Mouse (Mus musculus) neural tube, embryonic 11.5 days (tissue): ENCODE data around the gene Olfr263. TPM values are rescaled to one million over a fixed set of nuclear protein-coding genes. Genes with fewer than 3 reads are reported as not detected.

Source experiments
- ATAC-seq: fragments of 200-750 bp; cut with Nextera tagmentation; 2 replicates; pipeline ENCODE4 v1.8.0; 2017; ENCODE audit warnings: moderate number of reproducible peaks, mild to moderate bottlenecking, moderate TSS enrichment, moderate library complexity; ENCODE audit not compliant: insufficient read depth, low FRiP score, low TSS enrichment
- DNase-seq: peaks from one replicate; pipeline ENCODE4 v3.0.0-alpha.2; 2015; ENCODE audit warnings: low spot score
- H3K27ac ChIP-seq: fragments of 300-500 bp; sonication (generic); 2 replicates; pipeline ENCODE4 v1.5.1; 2014; ENCODE audit warnings: low read depth, mild to moderate bottlenecking, low read length
- H3K27me3 ChIP-seq: fragments of 300-500 bp; sonication (generic); 2 replicates; pipeline ENCODE4 v1.6.1; 2014; ENCODE audit warnings: mild to moderate bottlenecking, low read length, mixed read lengths; ENCODE audit not compliant: control insufficient read depth, insufficient read depth
- H3K36me3 ChIP-seq: fragments of 300-500 bp; sonication (generic); 2 replicates; pipeline ENCODE4 v1.6.1; 2014; ENCODE audit warnings: mild to moderate bottlenecking, low read length, moderate library complexity, mixed read lengths; ENCODE audit not compliant: control insufficient read depth, insufficient read depth
- H3K4me1 ChIP-seq: fragments of 300-500 bp; sonication (generic); 2 replicates; pipeline ENCODE4 v1.6.1; 2014; ENCODE audit warnings: low read length, mixed read lengths; ENCODE audit not compliant: control insufficient read depth, insufficient read depth
- H3K4me2 ChIP-seq: fragments of 300-500 bp; sonication (generic); 2 replicates; pipeline ENCODE4 v1.6.1; 2014; ENCODE audit warnings: low read depth, mild to moderate bottlenecking, moderate library complexity
- H3K4me3 ChIP-seq: fragments of 300-500 bp; sonication (generic); 2 replicates; pipeline ENCODE4 v1.5.1; 2014; ENCODE audit warnings: low read depth, low read length
- H3K9ac ChIP-seq: fragments of 300-500 bp; sonication (generic); 2 replicates; pipeline ENCODE4 v1.6.1; 2014; ENCODE audit warnings: mild to moderate bottlenecking, low read length
- H3K9me3 ChIP-seq: fragments of 300-500 bp; sonication (generic); 2 replicates; pipeline ENCODE4 v1.6.1; 2016; ENCODE audit warnings: low read length; ENCODE audit not compliant: control insufficient read depth
- WGBS: fragments of 180-500 bp; shearing (Covaris S2); extraction: QIAGEN DNeasy Blood & Tissue Kit; methylation state at CpG from one replicate; pipeline ENCODE4 v1.1.7; 2014; 5-methylcytosine and 5-hydroxymethylcytosine counted together
- polyA plus RNA-seq: library from polyadenylated mRNA; unstranded; fragments of >200 nt; fragmentation: Nextera tagmentation; extraction: Ambion mirVana; gene quantifications from 2 replicates; pipeline ENCODE4 v1.2.1, GENCODE M21; 2014

Gene Olfr263
- polyA plus RNA-seq, 1 experiment from 2014 or later = not detected

GRCm38 (mm10) chr13:21167910-21168300 is 38.5 kb downstream of the Olfr263 start:
- ATAC-seq (0 out of 2 replicates have a peak, but pooled peaks have one; percentile 45), DNase-seq (peak; percentile 43)
- H3K4me3 ChIP-seq = peak overlapping the region; percentile 53
- H3K4me2 ChIP-seq = peak overlapping the region; percentile 89
- no peaks in the 10 kb centered on the region for H3K36me3 ChIP-seq
- no peaks in the 10 kb centered on the region for H3K4me1 ChIP-seq
- no peak overlapping the region; the same call in 1 of the 2 replicates for H3K9ac ChIP-seq
- no peaks in the 10 kb centered on the region for H3K9me3 ChIP-seq
- under 1% methylated on average over 8 of the region's 8 CpGs for WGBS
- no peak overlapping the region for H3K27ac ChIP-seq
- no peaks in the 10 kb centered on the region for H3K27me3 ChIP-seq

- 1% methylated on average over 16 of the region's 16 CpGs for WGBS
- Histone ChIP-seq H3K9me3 (no peaks in the 10 kb centered on the region), H3K9ac (peak overlapping the region; percentile 45; the same call in 1 of the 2 replicates), H3K27ac (no peak overlapping the region), H3K27me3 (no peaks in the 10 kb centered on the region), H3K4me2 (peak overlapping the region; percentile 89), H3K4me3 (peak overlapping the region; percentile 53), H3K36me3 (no peaks in the 10 kb centered on the region), H3K4me1 (no peaks in the 10 kb centered on the region)
- ATAC-seq (no peak), DNase-seq (peak; percentile 54)
These were observed 39.1 kb downstream of the Olfr263 start for GRCm38 (mm10) chr13:21168371-21169011.

GRCm38 (mm10) chr13:21169121-21169656 is 39.8 kb downstream of the Olfr263 start:
- Histone ChIP-seq H3K4me1 (no peaks in the 10 kb centered on the region), H3K9me3 (no peaks in the 10 kb centered on the region), H3K27me3 (no peaks in the 10 kb centered on the region), H3K4me2 (peak overlapping the region; percentile 89), H3K27ac (no peak overlapping the region), H3K9ac (no peak overlapping the region), H3K4me3 (peak overlapping the region; percentile 53), H3K36me3 (no peaks in the 10 kb centered on the region)
- ATAC-seq (no peak), DNase-seq (no peak)
- 4% methylated on average over 14 of the region's 14 CpGs for WGBS

GRCm38 (mm10) chr13:21169657-21170430 is 40.4 kb downstream of the Olfr263 start:
- Histone ChIP-seq H3K4me3 (peak overlapping the region; percentile 45), H3K36me3 (no peaks in the 10 kb centered on the region), H3K9me3 (no peaks in the 10 kb centered on the region), H3K4me2 (peak overlapping the region; percentile 89), H3K27me3 (no peaks in the 10 kb centered on the region), H3K4me1 (no peaks in the 10 kb centered on the region), H3K27ac (no peak overlapping the region), H3K9ac (no peak overlapping the region)
- DNase-seq = peak; percentile 84
- ATAC-seq = peak; percentile 72
- WGBS = under 1% methylated on average over 39 of the region's 39 CpGs

GRCm38 (mm10) chr13:21170431-21171155 is 41.2 kb downstream of the Olfr263 start:
- 30% methylated on average over 17 of the region's 17 CpGs for WGBS
- no peak for DNase-seq

GRCm38 (mm10) chr13:21171156-21171530 is 41.7 kb downstream of the Olfr263 start:
- Histone ChIP-seq H3K27ac (no peak overlapping the region), H3K4me2 (peak overlapping the region; percentile 44), H3K9me3 (no peaks in the 10 kb centered on the region), H3K36me3 (no peaks in the 10 kb centered on the region), H3K9ac (peak overlapping the region; percentile 14; the same call in 1 of the 2 replicates), H3K4me3 (peak overlapping the region; percentile 24), H3K27me3 (no peaks in the 10 kb centered on the region), H3K4me1 (no peaks in the 10 kb centered on the region)
- 7% methylated on average over 15 of the region's 15 CpGs for WGBS
- no peak for ATAC-seq
- DNase-seq = peak; percentile 33

More at GRCm38 (mm10) chr13:21170431-21171155, 41.2 kb downstream of the Olfr263 start:
- H3K9me3 ChIP-seq = no peaks in the 10 kb centered on the region
- H3K27me3 ChIP-seq = no peaks in the 10 kb centered on the region
- peak overlapping the region; percentile 24 for H3K4me3 ChIP-seq
- no peaks in the 10 kb centered on the region for H3K36me3 ChIP-seq
- H3K27ac ChIP-seq = no peak overlapping the region
- no peak overlapping the region for H3K9ac ChIP-seq
- no peak for ATAC-seq
- H3K4me2 ChIP-seq = peak overlapping the region; percentile 44
- H3K4me1 ChIP-seq = no peaks in the 10 kb centered on the region

GRCm38 (mm10) chr13:21171600-21172150 is 42.2 kb downstream of the Olfr263 start:
- DNase-seq (peak; percentile 72), ATAC-seq (no peak)
- Histone ChIP-seq H3K27me3 (no peaks in the 10 kb centered on the region), H3K9me3 (no peaks in the 10 kb centered on the region), H3K27ac (no peak overlapping the region), H3K4me1 (no peaks in the 10 kb centered on the region), H3K9ac (no peak overlapping the region; the same call in 1 of the 2 replicates), H3K36me3 (no peaks in the 10 kb centered on the region), H3K4me2 (peak overlapping the region; percentile 44), H3K4me3 (peak overlapping the region; percentile 43)
- WGBS = 2% methylated on average over 12 of the region's 12 CpGs
